Mouse (Mus musculus) thymus, adult 2 months (tissue): ENCODE results near the gene Ostm1.

Experiments used
- CTCF ChIP-seq: fragments of 200-500 bp; IDR thresholded peaks from 2 replicates; pipeline ENCODE4 v1.5.1; 2012; ENCODE audit warnings: mild to moderate bottlenecking, control low read depth, low read length, moderate library complexity, borderline replicate concordance; ENCODE audit not compliant: control insufficient read depth, poor library complexity, insufficient read depth; ENCODE audit errors: extremely low read depth
- POLR2A ChIP-seq: fragments of 200-500 bp; IDR thresholded peaks from 2 replicates; pipeline ENCODE4 v1.6.1; 2012; ENCODE audit warnings: mild to moderate bottlenecking, low read length, control low read depth, moderate library complexity; ENCODE audit not compliant: control insufficient read depth, poor library complexity, insufficient read depth; ENCODE audit errors: extremely low read depth

DNA sequence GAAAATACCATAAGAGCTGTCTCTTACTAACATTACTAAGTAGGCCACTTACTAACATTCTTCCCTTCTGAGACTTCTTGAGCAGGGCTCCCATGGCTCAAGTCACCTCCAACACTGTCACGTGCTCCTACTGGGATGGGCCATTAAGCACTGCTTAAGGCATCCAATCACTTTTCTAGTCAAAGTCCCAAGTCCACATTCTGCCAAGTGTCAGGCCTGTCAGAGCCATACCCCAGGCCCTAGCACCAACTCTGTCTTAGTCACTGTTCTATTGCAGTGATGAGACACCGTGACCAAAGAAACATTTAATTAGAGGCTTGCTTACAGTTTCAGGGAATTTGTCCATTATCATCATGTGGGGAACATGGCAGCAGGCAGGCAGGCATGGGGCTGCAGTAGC, 78.3 kb downstream of the Ostm1 start:
- no peak for TF ChIP-seq CTCF
- TF ChIP-seq POLR2A: no peak
